Mouse (Mus musculus): ENCODE measurements around the gene Ybx2. TPM values are rescaled to one million over a fixed set of nuclear protein-coding genes. Genes with fewer than 3 reads are reported as not detected.
"Not testable (repeated sequence)": the region's sequence is repeated elsewhere in the genome, so short reads cannot be mapped to it uniquely, and the experiment has no call there.

Ybx2 gene
- total RNA-seq, 2 experiments from 2014 or later: 4.6 to 14.7 TPM

DNA sequence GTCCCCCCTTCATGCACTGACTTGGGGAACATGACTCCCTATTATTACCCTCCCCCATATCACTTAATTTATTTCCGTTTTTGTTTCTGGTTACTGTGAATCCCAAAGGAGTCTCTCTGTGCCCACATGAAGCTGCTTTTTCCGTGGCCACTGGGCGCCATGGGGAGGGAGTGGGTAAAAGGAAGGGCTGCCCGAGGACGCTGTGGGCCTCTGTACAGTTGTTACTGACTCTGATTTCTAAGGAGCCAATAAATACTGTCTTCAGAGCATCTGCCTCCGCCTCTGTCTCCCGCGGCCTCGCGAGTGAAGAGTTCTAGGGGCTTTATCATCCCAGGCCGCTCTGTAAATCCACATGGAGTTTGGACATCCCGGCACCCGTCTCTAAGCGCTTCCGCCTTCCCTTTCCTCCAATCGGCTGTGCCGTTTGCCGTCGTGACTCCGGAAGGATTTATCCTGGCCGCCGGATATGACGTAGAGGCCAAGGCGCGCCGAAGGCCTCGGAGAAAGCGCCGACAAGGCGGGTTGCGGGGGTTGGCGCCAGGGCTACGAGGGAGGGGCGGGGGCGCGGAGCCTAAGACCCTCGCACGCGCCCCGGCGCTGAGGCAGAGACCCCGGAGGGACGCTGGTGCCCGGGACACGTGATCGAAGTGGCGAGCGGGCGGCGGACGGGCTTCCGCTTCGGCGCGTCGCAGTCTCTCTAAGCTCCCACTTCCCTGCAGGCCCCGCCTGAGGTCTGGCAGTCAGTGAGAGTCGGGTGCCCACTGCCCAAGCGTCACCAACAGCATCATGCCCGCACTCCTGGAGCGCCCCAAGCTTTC, 21.8 kb upstream of the Ybx2 start, which contains the start of gene Gps2:
TSS of gene Gps2 (plus strand) at position 335 of the 818 bp plus-strand sequence.
- DNase-seq (ENCODE audit: low spot score in 2 of 2): peak; percentile 96
- intact Hi-C loops (cut with DNase I): no loop called here

DNA sequence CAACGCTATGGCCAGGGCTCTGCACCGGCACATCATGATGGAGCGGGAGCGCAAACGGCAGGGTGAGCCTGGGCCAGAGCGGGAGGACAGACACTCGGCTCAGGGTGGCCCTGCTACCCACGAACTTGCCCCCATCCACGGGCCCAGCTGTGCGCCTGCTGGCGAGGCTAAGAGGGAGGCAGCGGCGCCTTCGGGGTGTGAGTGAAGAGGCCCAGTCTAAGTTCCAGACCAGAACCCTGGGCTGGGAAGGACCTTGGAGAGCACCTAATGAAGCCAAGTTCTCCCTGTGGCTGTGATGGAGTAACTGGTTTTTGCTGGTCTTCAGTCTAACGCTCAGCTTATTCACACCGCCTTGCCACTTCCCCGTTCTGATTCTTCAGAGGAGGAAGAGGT, 21.2 kb upstream of the Ybx2 start:
- DNase-seq (ENCODE audit: low spot score in 2 of 2): no peak
- intact Hi-C loops (cut with DNase I): no loop called here

DNA sequence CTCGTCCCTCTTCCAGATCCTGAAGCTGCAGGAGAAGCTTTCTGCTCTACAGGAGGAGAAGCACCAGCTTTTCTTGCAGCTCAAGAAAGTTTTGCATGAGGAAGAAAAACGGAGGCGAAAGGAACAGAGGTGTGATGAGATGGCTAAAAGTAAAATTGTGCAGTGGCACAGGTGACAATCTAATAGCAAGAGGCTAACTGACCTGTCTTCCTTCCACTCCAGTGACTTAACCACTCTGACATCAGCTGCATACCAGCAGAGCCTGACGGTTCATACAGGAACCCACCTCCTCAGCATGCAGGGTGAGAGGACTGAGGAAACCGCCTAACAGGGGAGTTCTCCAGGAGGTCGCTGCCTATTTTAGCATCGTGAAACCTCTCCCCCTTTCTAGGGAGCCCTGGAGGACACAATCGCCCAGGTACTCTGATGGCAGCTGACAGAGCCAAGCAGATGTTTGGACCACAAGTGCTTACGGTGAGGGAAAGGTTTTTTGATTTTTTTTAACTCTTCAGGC, 20.6 kb upstream of the Ybx2 start:
- intact Hi-C loops (cut with DNase I): no loop called here

DNA sequence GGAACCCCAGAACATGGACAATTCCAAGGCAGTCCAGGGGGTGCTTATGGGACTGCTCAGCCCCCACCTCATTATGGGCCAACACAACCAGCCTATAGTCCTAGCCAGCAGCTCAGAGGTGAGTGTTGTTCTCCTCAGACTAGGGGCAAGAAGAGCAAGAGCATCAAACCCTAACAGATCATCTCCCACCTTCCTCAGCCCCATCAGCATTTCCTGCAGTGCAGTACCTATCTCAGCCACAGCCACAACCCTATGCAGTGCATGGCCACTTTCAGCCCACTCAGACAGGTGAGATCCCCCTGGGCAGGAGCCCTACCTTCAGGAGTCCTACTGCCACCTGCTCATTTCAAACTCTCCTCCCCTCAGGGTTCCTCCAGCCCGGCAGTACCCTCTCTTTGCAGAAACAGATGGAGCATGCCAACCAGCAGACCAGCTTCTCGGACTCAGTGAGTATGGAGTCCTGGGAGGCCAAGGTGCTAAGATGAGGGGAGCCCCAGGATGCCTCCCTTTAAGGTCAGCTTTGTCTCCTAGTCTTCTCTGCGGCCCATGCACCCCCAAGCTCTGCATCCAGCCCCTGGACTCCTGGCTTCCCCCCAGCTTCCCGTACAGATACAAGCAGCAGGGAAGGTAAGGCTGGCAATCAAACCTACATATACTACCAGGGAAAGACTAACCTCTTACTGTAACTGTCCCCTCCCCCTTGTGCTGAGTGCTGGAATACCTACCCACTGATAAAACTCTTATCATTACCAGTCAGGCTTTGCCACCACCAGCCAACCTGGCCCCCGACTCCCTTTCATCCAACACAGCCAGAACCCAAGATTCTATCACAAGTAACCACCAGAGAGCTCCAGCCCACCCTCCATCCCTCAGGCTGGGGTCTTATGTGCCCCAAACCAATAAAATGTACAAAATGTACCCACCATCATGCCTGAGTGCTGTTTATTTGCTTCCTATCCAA, 19.6 kb upstream of the Ybx2 start:
- intact Hi-C loops (cut with DNase I): no loop called here
- no peak for DNase-seq (ENCODE audit: low spot score in 2 of 2)

More for the DNA sequence above, 20.6 kb upstream of the Ybx2 start:
- no peak for DNase-seq (ENCODE audit: low spot score in 2 of 2)

DNA sequence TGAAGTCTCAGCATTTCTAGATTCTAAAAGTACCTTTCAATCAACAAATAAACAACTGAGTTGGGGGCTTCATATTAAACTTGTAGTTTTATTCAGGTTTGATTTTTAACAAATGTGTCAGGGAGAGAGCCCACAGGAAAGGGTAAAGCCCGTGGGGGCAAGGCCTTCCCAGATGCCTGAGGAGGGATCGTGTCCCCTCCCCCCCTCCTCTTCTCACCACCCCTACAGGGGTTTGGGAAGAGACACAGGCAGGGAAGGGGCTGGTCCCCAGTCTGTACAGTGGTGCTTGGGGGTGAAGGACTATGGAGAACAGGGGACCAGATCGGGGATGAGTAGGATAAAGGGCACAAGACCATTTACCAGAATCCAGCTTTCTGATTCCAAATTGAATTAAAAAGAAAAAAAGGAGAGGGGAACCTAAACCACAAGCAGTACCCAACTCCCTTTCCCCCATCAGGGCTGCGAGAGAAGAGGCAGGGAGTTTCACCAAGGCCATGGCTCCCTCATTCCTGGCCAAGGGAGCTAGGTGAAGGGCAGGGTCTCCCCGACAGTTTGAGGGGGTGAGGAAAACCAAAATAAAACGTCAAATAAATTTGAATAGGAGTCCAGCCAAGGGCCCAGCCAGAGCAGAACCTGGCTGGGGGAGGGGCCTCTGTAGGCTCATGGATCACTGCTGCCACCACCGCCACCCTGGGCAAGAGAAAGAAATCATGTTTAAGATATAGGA, 18.8 kb upstream of the Ybx2 start:
- intact Hi-C loops (cut with DNase I): not testable (repeated sequence)

DNA sequence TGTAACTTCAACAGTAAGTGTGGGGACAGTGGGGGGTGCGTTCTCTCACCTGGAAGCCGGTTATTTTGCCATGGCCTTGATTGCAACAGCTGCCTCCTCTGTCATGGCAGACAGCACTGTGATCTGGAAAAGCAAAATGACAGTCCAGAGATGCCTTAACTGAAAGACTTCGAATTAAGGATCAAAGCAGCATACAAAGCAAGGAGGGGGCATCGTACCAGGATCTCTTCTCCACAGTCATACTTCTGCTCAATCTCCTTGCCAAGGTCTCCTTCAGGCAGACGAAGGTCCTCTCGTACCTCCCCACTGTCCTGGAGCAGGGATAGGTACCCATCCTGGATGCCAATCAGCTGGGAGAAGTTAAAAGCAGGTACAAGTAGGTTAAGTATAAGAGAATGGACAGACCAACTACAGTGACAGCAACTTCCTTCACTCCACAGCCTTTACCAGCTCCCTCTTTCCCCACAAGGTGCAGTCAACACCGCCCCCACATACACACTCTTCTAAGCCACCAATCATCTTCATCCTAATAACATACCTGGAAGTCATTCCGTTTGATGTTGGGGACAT, 18.1 kb upstream of the Ybx2 start:
- DNase-seq (ENCODE audit: low spot score in 2 of 2): no peak
- intact Hi-C loops (cut with DNase I): no loop called here

More for the DNA sequence above, 18.8 kb upstream of the Ybx2 start:
- not testable (repeated sequence) for DNase-seq (ENCODE audit: low spot score in 2 of 2)

DNA sequence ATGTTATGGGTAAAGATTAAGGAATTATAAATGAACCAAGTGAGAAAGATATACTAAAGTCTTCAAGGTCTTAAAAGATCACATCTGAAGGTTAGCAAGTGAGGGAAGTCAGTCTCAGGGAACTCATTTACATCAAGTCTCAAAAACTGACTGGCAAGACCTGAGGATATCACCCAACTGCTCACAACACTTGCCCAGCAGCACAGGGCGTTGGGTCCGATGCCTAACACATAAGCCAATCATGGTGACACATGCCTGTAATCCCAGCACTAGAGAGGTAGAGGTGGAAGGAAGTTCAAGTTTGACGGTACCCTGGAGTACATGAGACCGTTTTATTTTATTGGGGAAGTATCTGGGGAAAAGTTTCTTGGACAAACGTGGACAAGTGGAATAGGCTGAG, 17.5 kb upstream of the Ybx2 start:
- DNase-seq (ENCODE audit: low spot score in 2 of 2): no peak
- intact Hi-C loops (cut with DNase I): no loop called here

DNA sequence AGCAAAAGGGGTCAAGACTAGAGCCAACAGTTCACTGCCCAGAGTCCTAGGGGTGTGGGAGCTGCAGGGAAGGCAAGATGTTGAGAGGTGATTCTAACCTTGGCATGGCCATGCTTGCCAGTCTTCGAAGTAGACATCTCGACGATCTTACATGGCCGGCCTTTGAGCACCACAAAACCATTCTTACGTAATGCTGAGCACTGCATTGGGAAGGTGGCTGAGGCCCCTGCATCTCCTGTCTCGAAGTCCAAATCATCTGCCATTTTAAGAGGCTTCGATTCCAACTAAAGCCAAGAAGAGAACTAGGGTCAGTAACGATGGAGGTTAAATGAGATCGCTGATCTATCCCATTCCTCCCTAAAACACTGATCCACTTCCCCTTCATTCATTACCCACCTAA, 16.5 kb upstream of the Ybx2 start:
- DNase-seq (ENCODE audit: low spot score in 2 of 2): no peak
- intact Hi-C loops (cut with DNase I): no loop called here

DNA sequence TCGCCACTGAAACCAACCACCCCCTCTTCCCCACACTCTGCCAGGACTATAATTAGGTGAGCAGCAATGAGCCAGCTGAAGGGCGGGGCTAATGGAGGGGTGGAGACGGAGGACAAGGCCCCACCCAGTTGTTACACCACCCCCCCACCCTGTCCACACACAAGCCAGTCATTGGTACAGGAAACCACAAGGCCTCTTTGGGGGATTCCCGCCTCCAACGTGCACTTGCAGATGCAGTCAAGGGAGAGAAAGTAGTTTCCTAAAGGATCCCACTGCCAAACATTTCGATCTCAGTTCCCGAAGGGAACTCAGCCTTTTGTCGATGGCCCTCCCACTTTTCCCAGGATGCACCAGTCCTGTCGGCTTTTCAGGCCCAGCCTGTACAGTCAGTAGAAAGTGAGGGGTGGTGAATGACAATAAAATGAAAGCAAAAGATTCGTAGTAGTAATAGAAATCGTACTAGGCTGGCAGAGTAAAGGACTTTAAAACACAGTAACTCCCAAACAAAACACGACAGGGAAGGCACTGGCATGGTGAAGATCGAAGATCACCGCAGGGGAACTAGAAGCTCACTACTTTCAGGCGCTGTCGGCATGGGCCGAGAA, 15.8 kb upstream of the Ybx2 start:
- peak in 1 of 2 experiments; percentile 59 for DNase-seq (ENCODE audit: low spot score in 2 of 2)
- intact Hi-C loops (cut with DNase I): loop anchor here (2.0 kb wide), 1 partner anchor 61 kb away; the partner anchor contains the start of gene Ctdnep1

DNA sequence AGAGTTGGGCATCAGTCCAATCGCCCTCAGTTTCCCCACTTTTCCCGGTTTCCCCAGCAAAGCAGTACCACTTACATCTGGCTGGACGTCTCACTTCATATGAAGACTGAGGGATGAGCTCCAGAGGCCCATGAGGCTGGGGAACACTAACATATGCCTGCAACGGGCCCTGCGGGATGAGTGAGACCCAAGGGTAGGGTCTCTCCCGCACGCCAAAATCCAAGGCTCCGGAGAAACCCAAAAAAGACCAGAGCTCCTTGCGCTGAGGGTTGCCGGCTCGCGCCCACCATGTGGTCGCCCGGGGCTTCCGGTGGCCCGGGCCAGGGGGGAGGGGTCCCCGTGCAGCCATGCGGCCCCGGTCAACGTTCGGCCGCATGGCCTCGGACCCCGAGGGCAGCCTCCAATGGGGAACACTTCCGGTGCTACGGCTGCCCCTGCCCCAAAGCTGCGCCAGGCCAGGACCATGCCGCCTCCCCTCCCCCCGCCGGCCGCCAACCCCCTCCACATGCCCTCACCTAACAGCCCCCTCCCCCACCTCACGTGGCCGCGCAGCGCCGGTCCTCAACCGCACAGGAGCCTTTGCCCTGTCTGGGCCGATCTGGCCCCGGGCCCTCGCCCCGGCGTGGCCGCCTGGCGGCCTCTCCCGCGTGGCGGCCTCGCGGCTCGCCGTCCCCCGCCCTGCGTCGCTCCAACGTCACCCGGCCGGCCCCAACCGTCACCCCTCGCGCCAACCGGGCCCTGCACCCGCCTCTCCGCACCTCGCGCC, 15.1 kb upstream of the Ybx2 start:
- DNase-seq (ENCODE audit: low spot score in 2 of 2): peak in 1 of 2 experiments; percentile 36
- intact Hi-C loops (cut with DNase I): loop anchor here (1.0 to 2.0 kb wide), 2 partner anchors 19 to 60 kb away; partner anchors contain the start of genes Ctdnep1 and Neurl4

DNA sequence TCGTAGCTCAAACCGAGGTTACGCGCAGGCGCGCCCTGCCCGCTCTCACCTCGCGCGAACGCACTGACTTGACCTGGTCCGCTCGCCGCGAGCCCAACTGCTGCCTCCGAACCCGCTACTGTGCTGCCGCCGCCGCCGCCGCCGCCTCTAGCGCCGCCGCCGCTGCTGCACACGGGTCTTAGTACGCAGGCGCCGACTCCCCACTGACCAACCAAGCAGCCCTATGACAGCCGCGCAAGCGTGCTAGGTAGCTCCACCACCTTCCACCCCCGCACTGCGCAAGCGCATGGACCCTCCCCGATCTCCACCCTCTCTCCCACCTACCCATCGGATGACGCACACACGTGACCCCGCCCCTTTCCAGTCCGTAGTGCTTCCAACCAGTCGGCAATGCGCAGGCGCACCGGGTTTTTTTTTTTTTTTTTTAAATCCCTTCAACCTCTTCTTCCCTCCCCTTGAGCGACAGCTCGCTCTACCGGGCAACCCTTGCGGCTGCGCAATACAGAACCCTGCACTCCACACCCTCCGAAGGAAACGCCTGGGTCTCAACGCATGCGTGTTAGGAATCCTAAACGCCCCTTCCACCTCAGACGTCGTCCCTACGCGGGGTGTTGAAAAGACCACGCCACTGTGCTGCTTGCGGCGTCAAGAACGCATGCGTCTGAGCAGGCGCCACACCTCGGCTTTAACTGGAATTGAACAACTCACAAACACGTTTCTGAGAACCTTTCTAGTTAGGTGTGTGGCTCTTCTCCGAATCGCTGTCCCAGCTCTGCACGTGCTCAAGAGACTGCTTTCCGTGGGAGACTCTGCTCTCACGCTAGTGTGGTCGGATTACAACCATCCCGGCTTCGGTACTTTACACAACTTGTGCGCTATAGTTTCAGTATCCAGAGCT, 14.2 kb upstream of the Ybx2 start, which contains the start of gene Eif5a:
TSS of gene Eif5a (minus strand) at position 845 of the 898 bp plus-strand sequence.
- DNase-seq (ENCODE audit: low spot score in 2 of 2): peak; percentile 100
- intact Hi-C loops (cut with DNase I): loop anchor here (1.0 to 2.0 kb wide), 2 partner anchors 20 to 59 kb away; partner anchors contain the start of genes Ctdnep1 and Neurl4

DNA sequence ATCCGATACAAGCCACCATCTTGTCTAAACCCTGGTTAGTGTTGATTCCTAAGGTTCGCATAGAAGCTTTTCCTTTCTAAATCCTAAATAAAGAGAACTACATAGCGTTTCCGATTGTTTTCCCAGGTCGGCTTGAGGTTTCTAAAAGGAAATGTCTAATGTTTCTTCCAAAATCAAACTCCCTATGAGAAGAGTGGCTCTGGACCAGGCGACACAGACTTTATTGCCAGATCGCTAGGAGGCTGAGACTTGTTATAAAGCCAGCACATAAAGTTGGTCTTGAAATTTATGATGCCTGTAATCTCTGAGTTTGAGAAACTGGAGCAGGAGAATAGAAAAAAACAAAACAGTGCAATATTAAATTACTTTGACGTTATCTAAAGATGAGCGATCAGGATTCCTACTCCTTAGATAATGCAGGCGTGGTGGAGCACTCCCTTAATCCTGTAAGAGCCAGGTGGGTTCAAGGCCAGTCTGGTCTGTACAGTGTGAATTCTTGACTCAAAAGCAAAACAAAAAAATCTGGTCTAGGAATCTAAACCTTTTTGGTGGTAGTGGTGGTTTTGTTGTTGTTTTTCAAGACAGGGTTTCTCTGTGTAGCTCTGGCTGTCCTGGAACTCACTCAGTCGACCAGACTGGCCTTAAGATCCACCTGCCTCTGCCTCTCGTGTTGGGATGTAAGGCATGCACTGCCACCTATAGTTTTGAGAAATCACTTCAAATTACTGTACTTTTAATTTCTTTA, 13.4 kb upstream of the Ybx2 start:
- DNase-seq (ENCODE audit: low spot score in 2 of 2): no peak
- intact Hi-C loops (cut with DNase I): no loop called here

DNA sequence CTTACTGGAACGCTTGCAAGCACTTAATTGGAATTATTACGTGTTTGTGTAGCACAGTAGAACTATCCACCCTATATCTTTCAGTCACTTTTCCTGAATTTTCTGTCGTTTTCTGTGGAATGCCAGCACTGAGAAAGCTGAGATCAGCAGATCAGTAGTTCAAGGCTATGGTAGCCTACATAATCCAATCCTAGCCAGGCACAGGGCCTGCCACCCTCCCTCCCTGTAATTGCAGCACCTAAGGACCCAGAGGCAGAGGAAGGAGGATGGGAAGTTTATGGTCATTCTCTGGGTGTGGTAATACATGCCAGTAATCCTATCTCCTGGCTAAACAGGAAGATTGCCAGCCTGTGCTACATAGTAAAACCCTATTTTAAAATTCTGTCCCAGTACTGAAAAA, 12.8 kb upstream of the Ybx2 start:
- DNase-seq (ENCODE audit: low spot score in 2 of 2): no peak
- intact Hi-C loops (cut with DNase I): no loop called here

DNA sequence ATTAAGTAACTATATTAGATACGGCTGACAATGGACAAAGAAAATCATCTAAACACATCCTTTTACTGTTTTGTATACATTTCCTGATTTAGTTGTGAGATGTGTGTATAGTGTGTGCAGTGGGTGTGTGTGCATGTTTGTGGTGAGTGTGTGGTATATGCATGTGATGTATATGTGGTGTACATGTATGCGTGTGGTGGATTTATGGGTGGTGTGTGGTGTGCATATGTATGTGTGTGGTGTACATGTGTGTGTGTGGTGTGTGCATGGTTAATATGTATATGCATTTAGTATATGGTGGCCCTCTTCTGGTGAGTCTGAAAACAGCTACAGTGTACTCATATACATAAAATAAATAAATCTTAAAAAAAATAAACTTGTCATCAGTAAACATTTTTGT, 8.1 kb upstream of the Ybx2 start:
- DNase-seq (ENCODE audit: low spot score in 2 of 2): no peak
- intact Hi-C loops (cut with DNase I): no loop called here

DNA sequence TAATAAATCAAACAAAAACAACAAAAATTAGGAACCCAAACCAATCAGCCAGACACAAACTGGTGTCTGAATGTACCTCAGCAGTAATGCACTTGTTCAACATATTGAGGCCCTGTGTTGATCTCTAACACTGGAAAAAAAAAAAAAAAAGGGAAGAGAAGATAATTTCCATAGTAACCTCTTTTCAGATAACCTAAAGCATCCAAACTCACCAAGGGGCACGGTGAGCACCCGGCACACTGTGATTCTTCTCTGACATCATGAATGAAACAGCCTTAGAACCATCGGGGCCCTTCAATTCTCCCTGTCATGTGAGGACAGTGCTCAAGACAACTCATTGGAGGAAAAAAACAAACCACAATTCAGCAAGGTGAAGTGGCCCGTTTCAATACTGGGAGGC, 5.9 kb upstream of the Ybx2 start:
- intact Hi-C loops (cut with DNase I): loop anchor here (5.0 kb wide), 2 partner anchors 38 to 283 kb away; partner anchors contain the start of gene Slc16a11
- DNase-seq (ENCODE audit: low spot score in 2 of 2): no peak

DNA sequence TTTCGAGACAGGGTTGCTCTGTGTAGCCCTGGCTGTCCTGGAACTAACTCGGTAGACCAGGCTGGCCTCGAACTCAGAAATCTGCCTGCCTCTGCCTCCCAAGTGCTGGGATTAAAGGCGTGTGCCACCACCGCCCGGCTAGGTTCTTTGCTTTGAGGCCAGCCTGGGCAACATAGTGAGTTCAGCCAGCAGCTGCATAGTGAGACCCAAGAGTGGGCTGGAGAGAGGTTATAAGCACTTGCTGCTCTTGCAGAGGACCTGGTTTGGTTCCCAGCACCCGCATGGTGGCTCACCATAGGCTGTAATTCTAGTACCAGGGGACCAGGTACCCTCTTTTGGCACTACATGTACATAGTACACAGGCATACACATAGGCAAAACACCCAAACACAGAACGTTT, 5.4 kb upstream of the Ybx2 start:
- DNase-seq (ENCODE audit: low spot score in 2 of 2): not testable (repeated sequence)
- intact Hi-C loops (cut with DNase I): loop anchor here (5.0 kb wide), 2 partner anchors 37 to 282 kb away; partner anchors contain the start of gene Slc16a11

Measured in left cerebral cortex, postnatal 36 days (tissue).